19 mouse cellular contexts compared by ENCODE assay signal in genomic region chr11:70658942-70659341, GRCm38 (mm10). TPM values are rescaled to one million over a fixed set of nuclear protein-coding genes. Genes with fewer than 3 reads are reported as not detected.
DNase-seq lines count a peak whose midpoint lies in the region; ATAC-seq and TF ChIP-seq lines count a peak whose summit lies in the region.
"Had no signal": no experiment of that assay in that cellular context is flagged by ENCODE, and none has a peak within 500 bp of the region (broad histone marks: within the 10 kb centered on the region; RNA-seq: fewer than 3 reads in every experiment).

No protein-coding gene starts in this region.

- TF ChIP-seq EP300 in liver, postnatal 0 days (IDR thresholded peaks at IDR 0.05; ENCODE audit: low read depth) = no peak

- peak overlapping the region; percentile 92 for H3K27ac ChIP-seq in gastrocnemius, adult 2 months
- H3K27ac ChIP-seq in heart, embryonic 15.5 days = no peak overlapping the region
- no peak overlapping the region for H3K27ac ChIP-seq in ES-E14 (ENCODE audit: insufficient read depth, low read depth, low read length, poor library complexity, severe bottlenecking)
- H3K27ac ChIP-seq in intestine, embryonic 16.5 days (ENCODE audit: low read length) = no peak overlapping the region
- no peak overlapping the region for H3K27ac ChIP-seq in liver, postnatal 0 days (ENCODE audit: low read depth)
- H3K27ac ChIP-seq: hindbrain, embryonic 15.5 days; liver, embryonic 15.5 days had no signal

- TF ChIP-seq CTCF in gastrocnemius, adult 2 months (IDR thresholded peaks at IDR 0.05) = no peak
- no peak for TF ChIP-seq CTCF in liver, postnatal 0 days (IDR thresholded peaks at IDR 0.05; ENCODE audit: low read depth)

- peak overlapping the region; percentile 93 for H3K4me2 ChIP-seq in heart, embryonic 15.5 days
- H3K4me2 ChIP-seq in intestine, embryonic 16.5 days (ENCODE audit: low read depth, low read length) = no peak overlapping the region
- no peak overlapping the region for H3K4me2 ChIP-seq in liver, postnatal 0 days (ENCODE audit: low read depth, low read length)
- H3K4me2 ChIP-seq: hindbrain, embryonic 15.5 days; liver, embryonic 15.5 days had no signal

- intact Hi-C loops in gastrocnemius, adult 2 months (cut with DNase I) = no loop called here
- intact Hi-C loops in gastrocnemius, postnatal 36 days (cut with DNase I) = loop anchor here (10.0 kb wide), 1 partner anchor 664 kb away; the partner anchor contains the start of genes Gabarap and Phf23

- WGBS in heart, embryonic 15.5 days = 56% methylated on average over 8 of the region's 8 CpGs
- WGBS in intestine, embryonic 16.5 days = 57% methylated on average over 8 of the region's 8 CpGs
- 82% methylated on average over 8 of the region's 8 CpGs for WGBS in liver, postnatal 0 days (ENCODE audit: insufficient replicate concordance)

- no peaks in the 10 kb centered on the region for H3K27me3 ChIP-seq in heart, embryonic 15.5 days
- H3K27me3 ChIP-seq in intestine, embryonic 16.5 days (replicated peaks; ENCODE audit: control insufficient read depth, insufficient read depth, low read length) = no peaks in the 10 kb centered on the region
- no peaks in the 10 kb centered on the region for H3K27me3 ChIP-seq in liver, postnatal 0 days (ENCODE audit: insufficient read depth, low read length)
- H3K27me3 ChIP-seq: hindbrain, embryonic 15.5 days; limb, embryonic 15.5 days had no signal

- H3K9me3 ChIP-seq in heart, embryonic 15.5 days (replicated peaks) = no peaks in the 10 kb centered on the region
- no peaks in the 10 kb centered on the region for H3K9me3 ChIP-seq in ES-E14 (ENCODE audit: control insufficient read depth, insufficient read depth, low read depth, low read length)
- H3K9me3 ChIP-seq in intestine, embryonic 16.5 days (ENCODE audit: control insufficient read depth, low read length) = no peaks in the 10 kb centered on the region
- no peaks in the 10 kb centered on the region for H3K9me3 ChIP-seq in liver, postnatal 0 days (ENCODE audit: low read length)
- H3K9me3 ChIP-seq: hindbrain, embryonic 15.5 days; limb, embryonic 15.5 days; liver, embryonic 15.5 days had no signal

- ATAC-seq in heart, embryonic 15.5 days (replicated peaks; ENCODE audit: insufficient number of reproducible peaks, insufficient read depth, low FRiP score, low read depth) = no peak
- no peak for ATAC-seq in intestine, embryonic 16.5 days
- no peak for ATAC-seq in liver, postnatal 0 days
- ATAC-seq: CD4-positive, CD25-positive, alpha-beta regulatory T cell, adult 4 months; midbrain, embryonic 16.5 days had no signal

- peak overlapping the region; percentile 94 for H3K4me3 ChIP-seq in gastrocnemius, adult 2 months
- H3K4me3 ChIP-seq in heart, embryonic 15.5 days = peak overlapping the region; percentile 98
- H3K4me3 ChIP-seq in ES-E14 (ENCODE audit: insufficient read depth in 1 of 2, low read depth in 1 of 2, low read length in 2 of 2, poor library complexity in 1 of 2, severe bottlenecking in 1 of 2) = no peak overlapping the region
- no peak overlapping the region for H3K4me3 ChIP-seq in intestine, embryonic 16.5 days (ENCODE audit: low read length)
- no peak overlapping the region for H3K4me3 ChIP-seq in liver, postnatal 0 days (ENCODE audit: low read depth, low read length)
- H3K4me3 ChIP-seq: hindbrain, embryonic 15.5 days; liver, embryonic 15.5 days had no signal

- DNase-seq in gastrocnemius, adult 2 months = peak; percentile 60
- no peak for DNase-seq in gastrocnemius, postnatal 36 days
- DNase-seq in heart, adult 8-10 months (ENCODE audit: low spot score) = no peak
- DNase-seq in ES-E14 (ENCODE audit: low read depth, low spot score) = no peak
- DNase-seq in right cerebral cortex, adult 2 months (ENCODE audit: low spot score in 2 of 2) = no peak
- DNase-seq in liver, postnatal 0 days = no peak
- DNase-seq: adrenal gland, adult 8-10 months; cerebellum, adult 9-11 months; kidney, adult 11 months; lung, postnatal 10 days; right cerebral cortex, postnatal 25 days; thymus, adult 2 months had no signal

- peaks cover 53% of the 10 kb centered on the region for H3K4me1 ChIP-seq in heart, embryonic 15.5 days (replicated peaks)
- H3K4me1 ChIP-seq in ES-E14 (ENCODE audit: control insufficient read depth in 2 of 2, insufficient read depth in 2 of 2, low read length in 2 of 2, poor library complexity in 1 of 2) = peaks cover 8 to 25% of the 10 kb centered on the region in 2 experiments; a peak in 3 of 4 replicates
- peaks cover 31% of the 10 kb centered on the region for H3K4me1 ChIP-seq in intestine, embryonic 16.5 days (ENCODE audit: control insufficient read depth, insufficient read depth, low read length)
- peaks cover 20% of the 10 kb centered on the region for H3K4me1 ChIP-seq in liver, postnatal 0 days (ENCODE audit: insufficient read depth)

- peaks cover 30% of the 10 kb centered on the region for H3K36me3 ChIP-seq in heart, embryonic 15.5 days
- peaks cover 14% of the 10 kb centered on the region for H3K36me3 ChIP-seq in ES-E14 (ENCODE audit: control insufficient read depth, insufficient read depth, low read length, poor library complexity, severe bottlenecking)
- peaks cover 2% of the 10 kb centered on the region; the same call in 1 of the 2 replicates for H3K36me3 ChIP-seq in intestine, embryonic 16.5 days (ENCODE audit: control insufficient read depth, insufficient read depth, low read length)
- peaks cover 20% of the 10 kb centered on the region for H3K36me3 ChIP-seq in liver, postnatal 0 days (replicated peaks; ENCODE audit: insufficient read depth, low read length)

- H3K9ac ChIP-seq in heart, embryonic 15.5 days = no peak overlapping the region
- H3K9ac ChIP-seq in ES-E14 (ENCODE audit: insufficient read depth, low read depth, low read length, poor library complexity, severe bottlenecking) = peak overlapping the region; percentile 27; the same call in 1 of the 2 replicates
- 0 out of 2 replicates have a peak overlapping the region, but pooled peaks have one; percentile 33 for H3K9ac ChIP-seq in intestine, embryonic 16.5 days (ENCODE audit: low read depth, low read length)
- no peak overlapping the region for H3K9ac ChIP-seq in liver, postnatal 0 days (replicated peaks)
- H3K9ac ChIP-seq: hindbrain, embryonic 15.5 days; liver, embryonic 15.5 days had no signal

- in situ Hi-C loops in ES-E14 (cut with MboI; ENCODE audit: low sequenced_read_pairs in 2 of 2, unreplicated experiment in 2 of 2) = no loop called here

TF ChIP-seq in ES-E14, 5 proteins besides CTCF, POLR2A, EP300 and RAD21:
- TF ChIP-seq HCFC1 (IDR thresholded peaks at IDR 0.05; ENCODE audit: borderline replicate concordance, insufficient read depth, low read length) (no peak), CHD2 (IDR thresholded peaks at IDR 0.05; ENCODE audit: low read depth, low read length) (no peak), ZC3H11A (IDR thresholded peaks at IDR 0.05; ENCODE audit: borderline replicate concordance, low read depth, low read length) (no peak), MAFK (IDR thresholded peaks at IDR 0.05; ENCODE audit: insufficient read depth, low read depth, low read length) (no peak), ZNF384 (IDR thresholded peaks at IDR 0.05; ENCODE audit: low read depth, low read length) (no peak)

RNA-seq across cellular contexts. Expression of gene Eno3, which starts 1.9 kb away (rescaled TPM):
- total RNA-seq in gastrocnemius, adult 2 months (2021) = 1,000 to 10,000 TPM; 7,153 to 7,488 TPM
- total RNA-seq in gastrocnemius, postnatal 36 days (2021) = 1,000 to 10,000 TPM; 8,161 to 9,332 TPM
- 389 and 492 TPM in 2 replicates for polyA plus RNA-seq in heart, embryonic 15.5 days (2015; fragmentation: Nextera tagmentation; extraction: Ambion mirVana)
- total RNA-seq in heart, adult 8-10 months (2022) = 1,000 to 10,000 TPM; 1,693 to 1,917 (median 1,770) TPM
- total RNA-seq in ES-E14 (2012; rRNA removed) = 21.1 and 31.7 TPM in 2 replicates
- polyA plus RNA-seq in intestine, embryonic 16.5 days (2015; fragmentation: Nextera tagmentation; extraction: Ambion mirVana) = 12.8 and 13.5 TPM in 2 replicates
- 4.0 and 21.3 TPM in 2 replicates for polyA plus RNA-seq in liver, postnatal 0 days (2015; fragmentation: Nextera tagmentation; extraction: Ambion mirVana)

RNA-seq across cellular contexts. Expression of gene Pfn1, which starts 4.5 kb away (rescaled TPM):
- 100 to 1,000 TPM; 252 to 257 TPM for total RNA-seq in gastrocnemius, adult 2 months (2021)
- total RNA-seq in gastrocnemius, postnatal 36 days (2021) = 100 to 1,000 TPM; 288 to 339 TPM
- 1,318 and 1,359 TPM in 2 replicates for polyA plus RNA-seq in heart, embryonic 15.5 days (2015; fragmentation: Nextera tagmentation; extraction: Ambion mirVana)
- 100 to 1,000 TPM; 243 to 295 (median 274) TPM for total RNA-seq in heart, adult 8-10 months (2022)
- 474 and 732 TPM in 2 replicates for total RNA-seq in ES-E14 (2012; rRNA removed)
- 2,307 and 2,326 TPM in 2 replicates for polyA plus RNA-seq in intestine, embryonic 16.5 days (2015; fragmentation: Nextera tagmentation; extraction: Ambion mirVana)
- polyA plus RNA-seq in liver, postnatal 0 days (2015; fragmentation: Nextera tagmentation; extraction: Ambion mirVana) = 918 and 940 TPM in 2 replicates

RNA-seq across cellular contexts. Expression of gene Spag7, which starts 10.3 kb away (rescaled TPM):
- total RNA-seq in gastrocnemius, adult 2 months (2021) = 10 to 100 TPM; 86.3 to 86.4 TPM
- 10 to 100 TPM; 78.9 to 81.6 TPM for total RNA-seq in gastrocnemius, postnatal 36 days (2021)
- 168 and 186 TPM in 2 replicates for polyA plus RNA-seq in heart, embryonic 15.5 days (2015; fragmentation: Nextera tagmentation; extraction: Ambion mirVana)
- total RNA-seq in heart, adult 8-10 months (2022) = 100 to 1,000 TPM in 1 of 4 experiments, 10 to 100 TPM in 3; 89.6 to 119 (median 95.7) TPM
- 68.0 and 74.5 TPM in 2 replicates for total RNA-seq in ES-E14 (2012; rRNA removed)
- 132 and 159 TPM in 2 replicates for polyA plus RNA-seq in intestine, embryonic 16.5 days (2015; fragmentation: Nextera tagmentation; extraction: Ambion mirVana)
- polyA plus RNA-seq in liver, postnatal 0 days (2015; fragmentation: Nextera tagmentation; extraction: Ambion mirVana) = 36.6 and 42.1 TPM in 2 replicates

RNA-seq across cellular contexts. Expression of gene Slc25a11, which starts 11.7 kb away (rescaled TPM):
- 100 to 1,000 TPM; 264 to 408 TPM for total RNA-seq in gastrocnemius, adult 2 months (2021)
- total RNA-seq in gastrocnemius, postnatal 36 days (2021) = 100 to 1,000 TPM; 308 to 309 TPM
- polyA plus RNA-seq in heart, embryonic 15.5 days (2015; fragmentation: Nextera tagmentation; extraction: Ambion mirVana) = 279 TPM in 2 replicates
- total RNA-seq in heart, adult 8-10 months (2022) = 100 to 1,000 TPM; 640 to 724 (median 656) TPM
- total RNA-seq in ES-E14 (2012; rRNA removed) = 84.5 and 97.4 TPM in 2 replicates
- 215 and 216 TPM in 2 replicates for polyA plus RNA-seq in intestine, embryonic 16.5 days (2015; fragmentation: Nextera tagmentation; extraction: Ambion mirVana)
- polyA plus RNA-seq in liver, postnatal 0 days (2015; fragmentation: Nextera tagmentation; extraction: Ambion mirVana) = 140 and 143 TPM in 2 replicates

RNA-seq across cellular contexts. Expression of gene Rnf167, which starts 11.9 kb away (rescaled TPM):
- 10 to 100 TPM; 35.0 to 38.4 TPM for total RNA-seq in gastrocnemius, adult 2 months (2021)
- total RNA-seq in gastrocnemius, postnatal 36 days (2021) = 10 to 100 TPM; 27.3 to 33.8 TPM
- 75.1 and 81.2 TPM in 2 replicates for polyA plus RNA-seq in heart, embryonic 15.5 days (2015; fragmentation: Nextera tagmentation; extraction: Ambion mirVana)
- 10 to 100 TPM; 53.0 to 67.3 (median 58.7) TPM for total RNA-seq in heart, adult 8-10 months (2022)
- 113 and 157 TPM in 2 replicates for total RNA-seq in ES-E14 (2012; rRNA removed)
- 121 and 123 TPM in 2 replicates for polyA plus RNA-seq in intestine, embryonic 16.5 days (2015; fragmentation: Nextera tagmentation; extraction: Ambion mirVana)
- 54.8 and 55.3 TPM in 2 replicates for polyA plus RNA-seq in liver, postnatal 0 days (2015; fragmentation: Nextera tagmentation; extraction: Ambion mirVana)

Comparison
In these comparisons a context has a peak if more than half of its experiments do, and no peak if none do; other contexts are left out.
1. H3K4me3 ChIP-seq: peak in gastrocnemius, adult 2 months (single experiment) and heart, embryonic 15.5 days (single experiment); none in ES-E14 (0 of 2), intestine, embryonic 16.5 days (single experiment) and liver, postnatal 0 days (single experiment).
2. H3K9ac ChIP-seq: peak in ES-E14 (single experiment) and intestine, embryonic 16.5 days (single experiment); none in heart, embryonic 15.5 days (single experiment) and liver, postnatal 0 days (single experiment).
3. RNA of gene Eno3, which starts 1.9 kb away (total RNA-seq): 8,161 to 9,332 TPM in gastrocnemius, postnatal 36 days, 7,153 to 7,488 TPM in gastrocnemius, adult 2 months and 1,693 to 1,917 TPM in heart, adult 8-10 months; 21.1 to 31.7 TPM in ES-E14; every median in the first group is over 10 times any median in the second.